Mouse (Mus musculus) forebrain, embryonic 14.5 days (tissue): ENCODE data around the gene Ubash3b. TPM values are rescaled to one million over a fixed set of nuclear protein-coding genes. Genes with fewer than 3 reads are reported as not detected.

Experiments
- ATAC-seq: fragments of 200-750 bp; cut with Nextera tagmentation; 2 replicates; pipeline ENCODE4 v1.8.0; 2017; ENCODE audit warnings: mild to moderate bottlenecking, moderate library complexity
- DNase-seq: peaks from one replicate; pipeline ENCODE4 v3.0.0-alpha.2; 2015; ENCODE audit warnings: low spot score
- H3K27ac ChIP-seq: fragments of 300-500 bp; sonication (generic); 2 replicates; pipeline ENCODE4 v1.5.1; 2014; ENCODE audit warnings: low read depth, mild to moderate bottlenecking, control low read depth, low read length, moderate library complexity
- H3K27me3 ChIP-seq: fragments of 300-500 bp; sonication (generic); replicated peaks from 2 replicates; pipeline ENCODE4 v1.6.1; 2014; ENCODE audit warnings: low read length, control low read depth, mixed read lengths; ENCODE audit not compliant: control insufficient read depth, insufficient read depth
- H3K36me3 ChIP-seq: fragments of 300-500 bp; sonication (generic); 2 replicates; pipeline ENCODE4 v1.6.1; 2014; ENCODE audit warnings: low read length, control low read depth; ENCODE audit not compliant: control insufficient read depth, insufficient read depth
- H3K4me1 ChIP-seq: fragments of 300-500 bp; sonication (generic); 2 replicates; pipeline ENCODE4 v1.6.1; 2014; ENCODE audit warnings: antibody characterized with exemption, low read length, control low read depth; ENCODE audit not compliant: control insufficient read depth, insufficient read depth
- H3K4me2 ChIP-seq: fragments of 300-500 bp; sonication (generic); 2 replicates; pipeline ENCODE4 v1.6.1; 2014; ENCODE audit warnings: mild to moderate bottlenecking, control low read depth, low read length
- H3K4me3 ChIP-seq: fragments of 300-500 bp; sonication (generic); 2 replicates; pipeline ENCODE4 v1.5.1; 2014; ENCODE audit warnings: low read depth, low read length, control low read depth
- H3K9ac ChIP-seq: fragments of 300-500 bp; sonication (generic); 2 replicates; pipeline ENCODE4 v1.6.1; 2014; ENCODE audit warnings: mild to moderate bottlenecking, low read length, control low read depth, moderate library complexity
- H3K9me3 ChIP-seq: fragments of 300-500 bp; sonication (generic); replicated peaks from 2 replicates; pipeline ENCODE4 v1.6.1; 2016; ENCODE audit warnings: low read length, control low read depth, mixed read lengths; ENCODE audit not compliant: control insufficient read depth
- WGBS: fragments of 180-500 bp; shearing (Covaris S2); extraction: QIAGEN DNeasy Blood & Tissue Kit; methylation state at CpG from one replicate; pipeline ENCODE4 v1.1.7; 2014; 5-methylcytosine and 5-hydroxymethylcytosine counted together
- polyA plus RNA-seq: library from polyadenylated mRNA; unstranded; fragments of >200 nt; fragmentation: Nextera tagmentation; extraction: Ambion mirVana; gene quantifications from 2 replicates; pipeline ENCODE4 v1.2.1, GENCODE M21; 2014

Ubash3b gene
- polyA plus RNA-seq, 1 experiment from 2014 or later, result 13.8 TPM

- H3K4me1 ChIP-seq, result peaks cover 7% of the 10 kb centered on the region
- H3K4me3 ChIP-seq, result no peak overlapping the region
- peak; percentile 61 for DNase-seq
- 37% methylated on average over 18 of the region's 18 CpGs for WGBS
- peak overlapping the region; percentile 21; the same call in 1 of the 2 replicates for H3K4me2 ChIP-seq
- peak; percentile 54 for ATAC-seq
- 0 out of 2 replicates have a peak overlapping the region, but pooled peaks have one; percentile 32 for H3K9ac ChIP-seq
- 0 out of 2 replicates have a peak, but pooled peaks cover 2% of the 10 kb centered on the region for H3K36me3 ChIP-seq
- peak overlapping the region; percentile 44; the same call in 1 of the 2 replicates for H3K27ac ChIP-seq
- no peaks in the 10 kb centered on the region for H3K9me3 ChIP-seq
- H3K27me3 ChIP-seq, result no peaks in the 10 kb centered on the region
These were observed 129.7 kb downstream of the Ubash3b start for GRCm38 (mm10) chr9:41031590-41032489.

GRCm38 (mm10) chr9:41029827-41030226 is 131.7 kb downstream of the Ubash3b start:
- no peak for DNase-seq
- Histone ChIP-seq H3K4me1 (peaks cover 7% of the 10 kb centered on the region), H3K27me3 (no peaks in the 10 kb centered on the region), H3K36me3 (no peaks in the 10 kb centered on the region), H3K9ac (no peak overlapping the region), H3K27ac (no peak overlapping the region), H3K9me3 (no peaks in the 10 kb centered on the region), H3K4me2 (no peak overlapping the region), H3K4me3 (no peak overlapping the region)
- ATAC-seq, result no peak
- 79% methylated on average over 6 of the region's 6 CpGs for WGBS

- ATAC-seq (no peak), DNase-seq (peak; percentile 73)
- Histone ChIP-seq H3K27me3 (no peaks in the 10 kb centered on the region), H3K4me1 (peaks cover 7% of the 10 kb centered on the region), H3K9me3 (no peaks in the 10 kb centered on the region), H3K36me3 (no peaks in the 10 kb centered on the region), H3K4me3 (no peak overlapping the region), H3K27ac (no peak overlapping the region), H3K4me2 (no peak overlapping the region), H3K9ac (no peak overlapping the region)
- 36% methylated on average over 5 of the region's 5 CpGs for WGBS
These were observed 133.0 kb downstream of the Ubash3b start for GRCm38 (mm10) chr9:41028470-41028869.

- Histone ChIP-seq H3K9ac (no peak overlapping the region), H3K36me3 (peaks cover 3% of the 10 kb centered on the region; the same call in 1 of the 2 replicates), H3K27me3 (no peaks in the 10 kb centered on the region), H3K4me3 (no peak overlapping the region), H3K4me1 (no peaks in the 10 kb centered on the region), H3K9me3 (no peaks in the 10 kb centered on the region), H3K4me2 (no peak overlapping the region), H3K27ac (no peak overlapping the region)
- DNase-seq (no peak), ATAC-seq (no peak)
- 71% methylated on average over 3 of the region's 3 CpGs for WGBS
These were observed 139.8 kb downstream of the Ubash3b start for GRCm38 (mm10) chr9:41021690-41022089.

- WGBS, result 90% methylated on average over 3 of the region's 3 CpGs
- no peak overlapping the region for H3K9ac ChIP-seq
- DNase-seq, result no peak
- ATAC-seq, result no peak
- no peaks in the 10 kb centered on the region for H3K9me3 ChIP-seq
- peaks cover 3% of the 10 kb centered on the region; the same call in 1 of the 2 replicates for H3K36me3 ChIP-seq
- H3K27me3 ChIP-seq, result no peaks in the 10 kb centered on the region
- no peak overlapping the region for H3K4me3 ChIP-seq
- no peak overlapping the region for H3K4me2 ChIP-seq
- no peak overlapping the region for H3K27ac ChIP-seq
- no peaks in the 10 kb centered on the region for H3K4me1 ChIP-seq
These were observed 141.0 kb downstream of the Ubash3b start for GRCm38 (mm10) chr9:41020486-41020885.

- Histone ChIP-seq H3K27ac (peak overlapping the region; percentile 58; the same call in 1 of the 2 replicates), H3K4me3 (no peak overlapping the region), H3K4me1 (peaks cover 29% of the 10 kb centered on the region), H3K4me2 (no peak overlapping the region), H3K27me3 (no peaks in the 10 kb centered on the region), H3K9ac (0 out of 2 replicates have a peak overlapping the region, but pooled peaks have one; percentile 5), H3K36me3 (no peaks in the 10 kb centered on the region), H3K9me3 (no peaks in the 10 kb centered on the region)
- WGBS, result 34% methylated on average over 4 of the region's 4 CpGs
- DNase-seq, result no peak
- no peak for ATAC-seq
These were observed 147.0 kb downstream of the Ubash3b start for GRCm38 (mm10) chr9:41014512-41014911.

- H3K9me3 ChIP-seq, result no peaks in the 10 kb centered on the region
- 12% methylated on average over 5 of the region's 5 CpGs for WGBS
- no peaks in the 10 kb centered on the region for H3K36me3 ChIP-seq
- H3K27me3 ChIP-seq, result no peaks in the 10 kb centered on the region
- peak; percentile 38 for ATAC-seq
- peaks cover 29% of the 10 kb centered on the region for H3K4me1 ChIP-seq
- no peak overlapping the region for H3K4me3 ChIP-seq
- peak overlapping the region; percentile 36 for H3K4me2 ChIP-seq
- H3K27ac ChIP-seq, result peak overlapping the region; percentile 86
- DNase-seq, result peak; percentile 57
- no peak overlapping the region for H3K9ac ChIP-seq
These were observed 149.0 kb downstream of the Ubash3b start for GRCm38 (mm10) chr9:41012456-41012855.

- WGBS, result 5% methylated on average over 13 of the region's 13 CpGs
- ATAC-seq, result peak; percentile 92
- Histone ChIP-seq H3K9me3 (no peaks in the 10 kb centered on the region), H3K36me3 (no peaks in the 10 kb centered on the region), H3K27ac (peak overlapping the region; percentile 86), H3K4me2 (peak overlapping the region; percentile 36), H3K27me3 (no peaks in the 10 kb centered on the region), H3K4me3 (no peak overlapping the region), H3K4me1 (peaks cover 29% of the 10 kb centered on the region), H3K9ac (peak overlapping the region; percentile 45; the same call in 1 of the 2 replicates)
- peak; percentile 90 for DNase-seq
These were observed 149.7 kb downstream of the Ubash3b start for GRCm38 (mm10) chr9:41011512-41012436.
